Mouse (Mus musculus): ENCODE data around the gene Gab1. TPM values are rescaled to one million over a fixed set of nuclear protein-coding genes. Genes with fewer than 3 reads are reported as not detected.
"Not testable (repeated sequence)": the region's sequence is repeated elsewhere in the genome, so short reads cannot be mapped to it uniquely, and the experiment has no call there.

Gene Gab1
- total RNA-seq, 2 experiments from 2014 or later: 8.2 to 9.9 TPM

DNA sequence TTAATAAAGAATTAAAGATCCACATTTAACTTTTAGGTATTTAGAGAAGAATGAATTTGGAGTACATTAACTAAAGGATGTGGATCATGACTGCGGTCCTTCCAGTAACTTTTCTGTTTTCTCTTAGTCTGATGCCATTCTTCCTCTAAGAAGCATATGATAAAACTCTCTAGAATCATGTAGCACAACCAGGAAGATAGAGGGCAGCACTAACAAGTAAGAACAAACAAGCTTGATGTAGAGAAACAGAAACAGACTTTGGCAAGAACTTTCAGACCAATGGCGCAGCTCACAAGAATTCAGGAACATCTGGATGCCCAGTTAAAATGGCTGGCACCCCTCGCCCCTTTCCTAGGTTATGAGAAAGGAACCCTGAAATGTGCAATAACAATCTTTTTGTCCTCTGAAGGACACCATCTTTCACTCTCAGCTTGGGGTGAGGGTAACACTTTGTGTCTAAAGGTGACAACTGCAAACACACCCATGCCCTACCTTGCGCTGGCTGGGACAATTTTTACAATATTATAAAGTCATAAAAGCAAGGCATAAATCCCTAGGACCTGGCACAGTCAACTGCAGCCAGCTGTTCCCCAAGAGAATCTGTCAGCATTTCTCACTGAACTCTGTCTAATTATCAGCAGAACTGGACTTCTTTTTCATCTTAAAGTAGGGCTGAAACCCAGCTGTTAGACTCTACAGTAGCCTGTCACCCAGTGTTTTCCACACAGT, 107.4 kb downstream of the Gab1 start:
- DNase-seq: no peak
- intact Hi-C loops (cut with DNase I): loop anchor here (5.0 kb wide), 1 partner anchor 104 kb away; no protein-coding TSS in a partner anchor

DNA sequence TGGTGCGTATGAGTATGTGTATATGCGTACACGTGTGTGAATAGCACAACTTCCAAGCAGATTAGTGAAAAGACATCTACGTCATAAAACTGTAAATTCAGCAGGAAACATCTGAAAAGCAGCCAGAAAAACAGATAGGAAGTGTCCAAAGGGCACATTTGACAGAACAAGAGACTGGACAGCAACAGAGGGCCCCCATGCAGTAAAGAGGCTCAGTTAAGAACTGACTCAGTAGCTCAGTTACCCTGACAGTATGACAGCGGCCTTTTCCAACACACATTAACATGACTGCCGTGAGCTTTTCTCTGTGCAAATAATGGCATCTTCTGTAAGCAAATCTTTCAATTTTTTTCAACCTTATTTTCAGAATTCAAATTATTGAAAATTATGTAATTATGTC, 111.9 kb downstream of the Gab1 start:
- intact Hi-C loops (cut with DNase I): loop anchor here (5.0 kb wide), 1 partner anchor 224 kb away; no protein-coding TSS in a partner anchor
- no peak for DNase-seq

- DNase-seq: peak; percentile 71 to 75
- intact Hi-C loops (cut with DNase I): loop anchor here (2.0 kb wide), 1 partner anchor 242 kb away; no protein-coding TSS in a partner anchor
These were observed 127.2 kb downstream of the Gab1 start for GRCm38 (mm10) chr8:80753017-80753715.

- intact Hi-C loops (cut with DNase I): loop anchor here (2.0 kb wide), 1 partner anchor 242 kb away; no protein-coding TSS in a partner anchor
These were observed 127.9 kb downstream of the Gab1 start for GRCm38 (mm10) chr8:80752429-80752828.

DNA sequence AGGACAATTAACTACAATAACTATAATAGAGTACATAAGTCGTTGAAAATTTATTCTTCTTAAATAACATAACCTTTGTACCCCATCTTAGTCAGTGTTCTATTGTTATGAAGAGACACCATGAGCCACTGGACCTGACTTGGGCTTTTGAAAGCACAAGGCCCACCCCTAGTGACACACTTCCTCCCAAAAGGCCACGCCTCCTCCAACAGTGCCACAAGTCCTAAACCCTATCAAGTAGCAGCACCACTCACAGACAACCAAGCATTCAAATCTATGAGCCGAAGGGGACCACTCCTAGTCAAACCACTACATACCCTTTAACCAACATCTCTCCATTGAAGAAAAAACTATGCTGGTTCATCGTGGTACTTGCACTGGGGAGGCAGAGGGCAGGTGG, 131.2 kb downstream of the Gab1 start:
- DNase-seq: no peak

More at GRCm38 (mm10) chr8:80752429-80752828, 127.9 kb downstream of the Gab1 start:
- DNase-seq: no peak

GRCm38 (mm10) chr8:80739932-80740331, 140.4 kb downstream of the Gab1 start:
- intact Hi-C loops (cut with DNase I): no loop called here
- no peak for DNase-seq

More for the DNA sequence above, 131.2 kb downstream of the Gab1 start:
- intact Hi-C loops (cut with DNase I): no loop called here

DNA sequence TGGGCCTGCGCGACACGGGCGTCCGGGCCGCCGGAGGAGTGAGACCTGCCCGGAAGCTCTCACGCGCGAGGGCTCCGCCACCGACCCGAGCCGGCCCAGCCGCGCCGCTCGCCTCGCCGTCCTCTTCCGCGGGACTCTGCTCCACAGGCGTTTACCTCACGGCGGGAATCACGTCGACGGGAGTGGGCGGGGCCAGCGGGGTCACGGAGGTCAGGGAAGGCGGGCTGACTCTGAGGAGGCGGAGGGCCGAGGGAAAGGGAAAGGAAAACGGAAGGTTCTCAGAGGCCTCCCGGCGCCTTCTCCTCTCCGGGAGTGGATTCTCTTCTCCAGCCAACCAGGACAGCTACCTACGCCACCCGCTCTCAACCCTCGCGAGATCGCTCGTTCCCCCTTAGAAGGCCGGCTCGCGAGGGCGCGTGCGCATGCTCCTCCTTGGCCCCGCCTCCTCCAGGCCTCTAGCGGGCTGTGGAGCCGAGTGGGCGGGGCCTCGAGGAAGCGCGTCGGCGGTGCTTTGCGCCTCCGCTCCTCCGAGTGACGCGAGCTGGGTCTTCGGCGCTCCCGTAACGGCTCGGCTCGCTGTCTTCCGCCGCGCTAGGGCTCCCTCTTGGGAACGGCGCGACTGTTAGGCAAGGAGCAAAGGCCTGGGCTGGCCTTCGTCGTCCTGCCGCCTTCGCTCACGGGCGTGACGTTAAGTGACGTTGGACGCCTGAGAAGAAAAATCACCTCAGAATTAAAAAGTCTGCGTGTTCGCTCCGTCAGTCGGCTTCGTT, 141.0 kb downstream of the Gab1 start, which contains the start of gene Smarca5:
TSS of gene Smarca5 (minus strand) at position 343 of the 770 bp plus-strand sequence.
- peak; percentile 90 to 96 for DNase-seq

DNA sequence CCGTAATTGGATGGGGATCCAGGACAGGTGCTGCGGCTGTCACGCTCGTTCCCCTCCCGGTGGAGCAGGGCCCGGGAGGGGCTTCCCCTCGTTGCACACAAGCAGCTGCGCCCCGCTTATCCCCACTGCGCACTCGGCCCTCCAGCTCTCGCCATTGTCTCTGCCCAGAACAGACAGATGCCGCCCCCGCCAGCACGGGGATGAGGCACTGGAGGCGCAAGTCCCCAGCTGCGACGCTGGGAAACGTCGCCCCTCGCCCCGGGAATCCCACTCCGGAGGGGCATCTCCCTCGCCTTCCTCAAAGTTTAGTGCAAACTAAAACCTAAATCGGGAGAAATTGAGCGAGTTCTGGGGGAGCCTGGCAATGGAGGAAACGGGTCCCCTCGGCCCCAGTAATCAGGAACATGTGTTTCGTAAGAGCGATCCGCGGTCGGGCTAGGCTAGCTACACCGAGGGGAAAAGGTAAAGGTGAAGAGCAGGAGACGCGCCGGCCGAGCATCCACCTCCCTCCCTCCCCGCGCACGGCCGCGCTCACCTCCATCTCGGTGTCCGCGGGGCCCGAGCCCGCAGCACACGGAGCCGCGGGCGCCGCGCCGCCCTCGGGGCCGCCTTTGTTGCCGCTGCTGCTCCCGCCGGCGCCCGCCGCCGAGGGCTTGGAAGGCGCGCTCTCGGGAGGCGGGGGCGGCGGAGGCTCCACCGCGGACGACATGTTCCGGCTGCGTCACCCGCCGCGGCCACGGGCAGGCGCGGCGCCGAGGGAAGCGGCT, 141.7 kb downstream of the Gab1 start:
- intact Hi-C loops (cut with DNase I): no loop called here
- DNase-seq: peak; percentile 9 to 25

More for the DNA sequence above, 141.0 kb downstream of the Gab1 start, which contains the start of gene Smarca5:
- intact Hi-C loops (cut with DNase I): not testable (repeated sequence)

GRCm38 (mm10) chr8:80738046-80738387, 142.3 kb downstream of the Gab1 start:
- intact Hi-C loops (cut with DNase I): no loop called here
- DNase-seq: peak in 1 of 2 experiments; percentile 20

DNA sequence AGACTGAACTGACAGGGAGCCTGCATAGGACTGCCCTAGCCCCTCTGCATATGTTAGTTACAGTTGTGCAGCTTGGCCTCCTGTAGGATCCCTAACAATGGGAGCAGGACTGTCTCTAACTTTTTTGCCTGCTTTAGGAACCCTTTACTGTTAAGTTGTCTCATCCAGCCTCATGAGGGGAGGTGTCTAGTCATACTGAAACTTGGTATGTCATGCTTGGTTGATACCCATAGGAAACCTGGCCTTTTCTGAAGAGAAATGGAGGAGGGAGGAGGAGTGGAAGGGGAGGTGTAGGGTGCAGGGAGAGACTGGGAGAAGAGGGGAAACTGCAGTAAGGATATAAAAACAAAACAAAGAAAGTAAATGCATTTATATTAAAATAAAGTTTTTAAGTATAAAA, 148.0 kb downstream of the Gab1 start:
- intact Hi-C loops (cut with DNase I): no loop called here

GRCm38 (mm10) chr8:80714461-80714860, 165.9 kb downstream of the Gab1 start:
- DNase-seq: no peak
- intact Hi-C loops (cut with DNase I): loop anchor here (10.0 kb wide), 1 partner anchor 1030 kb away; no protein-coding TSS in a partner anchor

More for the DNA sequence above, 148.0 kb downstream of the Gab1 start:
- DNase-seq: no peak

Other genes with a start within 250 kb of the Gab1 start
- gene Smarca5, start 141.0 kb downstream of the Gab1 start, total RNA-seq (2021): 10 to 100 TPM; 21.2 to 25.2 TPM
- 10 to 100 TPM; 18.9 to 20.6 TPM for gene Usp38, start 134.4 kb upstream of the Gab1 start, total RNA-seq (2021)